Mouse (Mus musculus) midbrain, embryonic 16.5 days (tissue): ENCODE data around the gene Thumpd2. TPM values are rescaled to one million over a fixed set of nuclear protein-coding genes. Genes with fewer than 3 reads are reported as not detected.
A peak's percentile ranks its signal among the peaks of the same experiment; 100 is the strongest.

Experiments
- ATAC-seq: fragments of 200-750 bp; cut with Nextera tagmentation; 2 replicates; pipeline ENCODE4 v1.8.0; 2017; ENCODE audit warnings: moderate TSS enrichment
- H3K27ac ChIP-seq: fragments of 300-500 bp; sonication (generic); 2 replicates; pipeline ENCODE4 v1.5.1; 2014; ENCODE audit warnings: mild to moderate bottlenecking, low read length, mixed read lengths
- H3K27me3 ChIP-seq: fragments of 300-500 bp; sonication (generic); 2 replicates; pipeline ENCODE4 v1.6.1; 2014; ENCODE audit warnings: low read depth, low read length, mixed read lengths; ENCODE audit not compliant: control insufficient read depth, insufficient read depth
- H3K36me3 ChIP-seq: fragments of 300-500 bp; sonication (generic); 2 replicates; pipeline ENCODE4 v1.6.1; 2014; ENCODE audit warnings: mild to moderate bottlenecking, low read length, moderate library complexity, mixed read lengths; ENCODE audit not compliant: control insufficient read depth, insufficient read depth
- H3K4me1 ChIP-seq: fragments of 300-500 bp; sonication (generic); 2 replicates; pipeline ENCODE4 v1.6.1; 2014; ENCODE audit warnings: mild to moderate bottlenecking, low read length, mixed read lengths; ENCODE audit not compliant: control insufficient read depth, insufficient read depth
- H3K4me2 ChIP-seq: fragments of 300-500 bp; sonication (generic); 2 replicates; pipeline ENCODE4 v1.6.1; 2014; ENCODE audit warnings: mild to moderate bottlenecking, low read length, mixed read lengths
- H3K4me3 ChIP-seq: fragments of 300-500 bp; sonication (generic); 2 replicates; pipeline ENCODE4 v1.5.1; 2014; ENCODE audit warnings: low read depth, mild to moderate bottlenecking, low read length, moderate library complexity, mixed read lengths
- H3K9ac ChIP-seq: fragments of 300-500 bp; sonication (generic); 2 replicates; pipeline ENCODE4 v1.6.1; 2014; ENCODE audit warnings: low read depth, low read length, mixed read lengths
- H3K9me3 ChIP-seq: fragments of 300-500 bp; sonication (generic); replicated peaks from 2 replicates; pipeline ENCODE4 v1.6.1; 2014; ENCODE audit warnings: mild to moderate bottlenecking, low read length, mixed read lengths; ENCODE audit not compliant: control insufficient read depth, poor library complexity, severe bottlenecking
- WGBS: fragments of 180-500 bp; shearing (Covaris S2); extraction: QIAGEN DNeasy Blood & Tissue Kit; methylation state at CpG from one replicate; pipeline ENCODE4 v1.1.7; 2014; 5-methylcytosine and 5-hydroxymethylcytosine counted together
- polyA plus RNA-seq: library from polyadenylated mRNA; unstranded; fragments of >200 nt; fragmentation: Nextera tagmentation; extraction: Ambion mirVana; gene quantifications from 2 replicates; pipeline ENCODE4 v1.2.1, GENCODE M21; 2015

Thumpd2 gene
- polyA plus RNA-seq, 1 experiment from 2014 or later: 7.2 TPM

- H3K27ac ChIP-seq: no peak overlapping the region
- 85% methylated on average over 2 of the region's 2 CpGs for WGBS
- no peak for ATAC-seq
Observed at GRCm38 (mm10) chr17:80997226-80997625, 67.7 kb downstream of the Thumpd2 start.

DNA sequence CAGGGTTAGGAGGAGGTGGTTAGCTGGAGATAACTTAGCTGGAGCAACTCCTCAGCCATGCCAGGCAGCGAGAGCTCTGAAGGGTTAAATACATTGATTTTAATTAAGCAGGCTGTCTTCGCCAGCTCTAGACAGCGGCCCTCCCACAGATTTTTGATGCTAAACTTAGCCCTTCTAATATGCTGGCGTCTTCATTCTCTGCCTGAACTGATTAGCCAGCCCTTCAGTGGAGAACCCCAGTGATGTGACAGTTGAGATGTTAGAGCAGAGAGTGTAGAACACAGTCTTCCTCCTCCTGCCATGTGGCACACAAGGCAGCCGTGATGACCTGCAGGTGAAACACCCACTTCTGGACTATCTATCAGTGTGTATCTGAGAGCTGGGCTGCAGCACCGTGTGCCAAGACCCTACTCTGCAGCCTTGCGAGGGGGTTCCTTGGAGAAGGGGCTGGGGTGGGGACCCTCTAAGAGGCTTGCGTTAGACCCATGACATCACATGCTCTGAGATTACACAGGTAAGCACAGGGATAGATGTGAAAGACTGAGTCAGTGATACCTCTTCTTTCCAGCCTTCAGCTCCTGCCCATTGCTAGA is 73.3 kb downstream of the Thumpd2 start:
- Histone ChIP-seq H3K4me3 (no peak overlapping the region), H3K27me3 (no peaks in the 10 kb centered on the region), H3K9ac (no peak overlapping the region), H3K36me3 (no peaks in the 10 kb centered on the region), H3K4me2 (no peak overlapping the region), H3K27ac (no peak overlapping the region), H3K9me3 (no peaks in the 10 kb centered on the region), H3K4me1 (no peaks in the 10 kb centered on the region)
- peak; percentile 30; the same call in 1 of the 2 replicates for ATAC-seq
- 67% methylated on average over 8 of the region's 8 CpGs for WGBS

More at GRCm38 (mm10) chr17:80997226-80997625, 67.7 kb downstream of the Thumpd2 start:
- no peaks in the 10 kb centered on the region for H3K27me3 ChIP-seq
- H3K9ac ChIP-seq: no peak overlapping the region
- no peak overlapping the region for H3K4me2 ChIP-seq
- H3K9me3 ChIP-seq: no peaks in the 10 kb centered on the region
- H3K4me3 ChIP-seq: no peak overlapping the region
- H3K36me3 ChIP-seq: no peaks in the 10 kb centered on the region
- H3K4me1 ChIP-seq: peaks cover 4% of the 10 kb centered on the region; the same call in 1 of the 2 replicates

GRCm38 (mm10) chr17:80982976-80983375 is 81.9 kb downstream of the Thumpd2 start:
- ATAC-seq: no peak
- Histone ChIP-seq H3K4me2 (no peak overlapping the region), H3K9ac (no peak overlapping the region), H3K9me3 (no peaks in the 10 kb centered on the region), H3K36me3 (no peaks in the 10 kb centered on the region), H3K4me1 (peaks cover 10% of the 10 kb centered on the region), H3K4me3 (no peak overlapping the region), H3K27me3 (no peaks in the 10 kb centered on the region), H3K27ac (no peak overlapping the region)
- 58% methylated on average over 10 of the region's 10 CpGs for WGBS

DNA sequence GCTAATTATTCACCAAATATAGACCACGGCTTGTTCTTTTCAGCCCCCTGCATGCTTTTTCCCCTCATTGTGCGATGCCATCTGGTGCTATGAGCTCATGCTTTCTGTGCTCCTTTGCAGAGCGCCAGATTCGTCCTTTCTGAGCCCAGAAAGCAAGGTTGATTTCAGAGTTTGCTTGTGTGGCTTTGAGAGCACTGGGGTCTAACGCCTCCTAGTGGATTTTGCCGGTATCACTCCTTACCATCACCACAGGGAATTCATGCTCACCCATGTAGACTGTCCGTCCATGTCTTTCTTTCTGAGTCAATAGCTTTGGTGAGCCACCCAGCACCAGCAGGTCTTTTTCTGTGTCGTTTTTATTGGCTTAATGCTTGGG is 82.5 kb downstream of the Thumpd2 start:
- H3K4me3 ChIP-seq: no peak overlapping the region
- H3K9me3 ChIP-seq: no peaks in the 10 kb centered on the region
- peaks cover 10% of the 10 kb centered on the region for H3K4me1 ChIP-seq
- peak overlapping the region; percentile 45 for H3K27ac ChIP-seq
- WGBS: 3% methylated on average over 8 of the region's 8 CpGs
- peak overlapping the region; percentile 31; the same call in 1 of the 2 replicates for H3K4me2 ChIP-seq
- no peak overlapping the region; the same call in 1 of the 2 replicates for H3K9ac ChIP-seq
- H3K27me3 ChIP-seq: no peaks in the 10 kb centered on the region
- peak; percentile 88 for ATAC-seq
- no peaks in the 10 kb centered on the region for H3K36me3 ChIP-seq

DNA sequence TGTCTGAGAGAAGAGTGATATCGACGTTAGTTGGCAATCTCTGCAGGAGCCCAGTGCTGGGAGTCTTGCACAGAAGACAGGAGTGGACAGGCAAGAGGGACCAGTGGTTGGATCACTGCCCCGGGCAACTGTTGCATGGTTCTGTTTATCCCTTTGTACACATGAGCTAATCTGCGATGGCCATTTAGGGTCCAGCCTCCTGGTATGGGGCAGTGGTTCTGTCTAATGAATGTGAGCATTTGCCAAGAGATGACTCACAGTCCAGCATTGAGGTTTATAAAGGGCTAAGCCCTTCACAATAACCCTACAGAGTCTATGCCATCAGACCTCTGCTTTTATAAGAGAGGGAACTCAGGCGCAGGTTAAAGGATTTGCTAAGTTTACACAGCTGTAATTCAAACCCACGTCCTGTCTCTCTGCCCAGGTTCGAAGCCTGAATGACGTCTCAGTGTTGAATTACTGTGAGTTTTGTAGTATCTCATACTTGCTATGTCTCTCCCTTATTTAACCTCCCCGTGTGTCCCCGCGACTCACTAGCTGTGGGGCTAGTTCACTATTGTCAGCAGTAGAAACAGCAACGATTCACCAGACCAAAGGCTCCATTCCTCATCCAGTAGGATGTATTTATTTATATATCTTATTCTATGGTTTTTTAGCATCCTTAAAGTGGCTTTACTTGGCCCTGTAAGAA is 83.0 kb downstream of the Thumpd2 start:
- ATAC-seq: peak; percentile 74
- WGBS: 43% methylated on average over 12 of the region's 12 CpGs
- no peaks in the 10 kb centered on the region for H3K9me3 ChIP-seq
- H3K4me1 ChIP-seq: peaks cover 10% of the 10 kb centered on the region
- H3K9ac ChIP-seq: no peak overlapping the region; the same call in 1 of the 2 replicates
- peak overlapping the region; percentile 45 for H3K27ac ChIP-seq
- H3K36me3 ChIP-seq: no peaks in the 10 kb centered on the region
- no peak overlapping the region for H3K4me3 ChIP-seq
- peak overlapping the region; percentile 31; the same call in 1 of the 2 replicates for H3K4me2 ChIP-seq
- no peaks in the 10 kb centered on the region for H3K27me3 ChIP-seq

DNA sequence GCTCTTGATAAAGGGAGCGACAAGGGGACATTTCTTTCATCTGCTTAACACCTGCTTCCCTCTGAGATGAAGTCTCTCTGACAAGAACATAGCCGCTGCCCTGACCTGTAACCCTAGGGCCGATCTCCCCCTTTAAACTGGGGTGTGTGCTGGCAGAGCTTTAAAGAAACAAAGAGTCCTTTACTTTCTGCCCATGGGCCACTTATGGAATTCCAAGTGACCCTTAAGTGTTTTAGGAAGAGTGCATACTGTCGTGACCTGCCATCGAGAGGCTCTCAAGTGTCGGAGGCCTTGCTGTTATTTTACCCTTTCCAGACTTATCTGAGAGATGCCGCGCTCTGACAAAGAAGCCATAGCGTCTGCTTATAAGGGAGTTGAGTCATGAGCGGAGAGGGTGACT is 84.8 kb downstream of the Thumpd2 start:
- Histone ChIP-seq H3K4me3 (no peak overlapping the region), H3K4me2 (no peak overlapping the region), H3K4me1 (peaks cover 10% of the 10 kb centered on the region), H3K9ac (no peak overlapping the region), H3K27ac (no peak overlapping the region), H3K27me3 (no peaks in the 10 kb centered on the region), H3K36me3 (no peaks in the 10 kb centered on the region), H3K9me3 (no peaks in the 10 kb centered on the region)
- WGBS: 87% methylated on average over 10 of the region's 10 CpGs
- no peak for ATAC-seq

- 90% methylated on average over 5 of the region's 5 CpGs for WGBS
- Histone ChIP-seq H3K4me3 (no peak overlapping the region), H3K4me2 (no peak overlapping the region), H3K27me3 (no peaks in the 10 kb centered on the region), H3K4me1 (peaks cover 7% of the 10 kb centered on the region), H3K9me3 (no peaks in the 10 kb centered on the region), H3K27ac (no peak overlapping the region), H3K9ac (no peak overlapping the region), H3K36me3 (no peaks in the 10 kb centered on the region)
- no peak for ATAC-seq
Observed at GRCm38 (mm10) chr17:80977245-80977644, 87.6 kb downstream of the Thumpd2 start.

Other genes with a start within 250 kb of the Thumpd2 start
- gene Tmem178, start 120.5 kb downstream of the Thumpd2 start, polyA plus RNA-seq: 20.8 and 23.9 TPM in 2 replicates